Mouse (Mus musculus): ENCODE measurements at regions not wholly inside any gene's neighbourhood (a gene's known extent, or its start where the extent isn't known, plus 50 kb on each side); places are given as distances from the start of the nearest gene placed in this dataset.

DNA sequence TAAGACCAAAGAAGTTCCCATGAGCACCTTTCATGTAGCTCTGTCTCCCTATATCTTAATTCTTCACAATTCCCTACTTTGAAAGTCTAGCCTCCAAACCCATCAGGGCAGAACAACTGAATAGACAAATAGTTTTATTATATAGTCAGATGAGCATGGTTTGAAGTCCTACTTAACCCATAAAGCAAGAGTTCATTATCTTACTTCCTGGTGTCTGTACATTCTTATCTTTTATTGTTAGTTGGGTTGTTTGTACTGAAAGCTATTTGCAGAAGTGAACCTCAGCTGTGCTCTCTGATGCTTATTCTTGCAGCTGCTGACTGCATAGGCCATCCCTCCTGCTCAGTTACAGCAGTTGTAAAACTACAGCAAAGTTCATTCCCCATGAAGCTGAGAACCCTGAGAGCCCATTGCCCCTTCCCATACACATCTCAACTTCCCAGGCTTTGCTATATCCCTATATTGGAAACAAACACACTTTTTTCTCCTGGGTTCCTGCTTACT is 276.7 kb upstream of the Clnk start:
- TF ChIP-seq CTCF (IDR thresholded peaks at IDR 0.05; ENCODE audit: extremely low read depth, insufficient read depth, low read length) (no peak), POLR2A (IDR thresholded peaks at IDR 0.05; ENCODE audit: extremely low read depth, insufficient read depth, low read length) (no peak)
- Histone ChIP-seq H3K27ac (ENCODE audit: insufficient read depth, low read length) (no peak overlapping the region), H3K4me3 (ENCODE audit: insufficient read depth, low read length) (no peak overlapping the region), H3K4me1 (ENCODE audit: control insufficient read depth, insufficient read depth, low read length) (no peaks in the 10 kb centered on the region)

DNA sequence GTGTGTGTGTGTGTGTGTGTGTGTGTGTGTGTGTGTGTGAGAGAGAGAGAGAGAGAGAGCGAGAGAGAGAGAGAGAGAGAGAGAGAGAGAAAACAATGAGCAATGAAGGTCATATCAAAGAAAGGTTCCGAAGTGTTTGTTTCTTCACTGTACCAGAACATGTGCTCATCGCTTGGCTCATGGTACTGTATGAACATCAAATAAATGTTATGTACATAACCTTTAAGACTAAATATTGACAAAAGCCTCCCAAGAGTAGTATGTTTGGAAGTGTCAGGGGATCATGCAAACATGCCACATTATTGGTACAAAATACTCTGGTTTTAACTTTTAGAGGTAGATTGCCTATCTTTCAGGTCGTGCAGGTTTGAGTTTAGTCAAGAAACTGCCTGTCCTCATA is 275.3 kb upstream of the Clnk start:
- no peaks in the 10 kb centered on the region for H3K4me1 ChIP-seq (ENCODE audit: control insufficient read depth, insufficient read depth, low read length)
- no peak overlapping the region for H3K4me3 ChIP-seq (ENCODE audit: insufficient read depth, low read length)
- TF ChIP-seq CTCF (IDR thresholded peaks at IDR 0.05; ENCODE audit: extremely low read depth, insufficient read depth, low read length), result no peak
- no peak for TF ChIP-seq POLR2A (IDR thresholded peaks at IDR 0.05; ENCODE audit: extremely low read depth, insufficient read depth, low read length)
- no peak overlapping the region for H3K27ac ChIP-seq (ENCODE audit: insufficient read depth, low read length)

DNA sequence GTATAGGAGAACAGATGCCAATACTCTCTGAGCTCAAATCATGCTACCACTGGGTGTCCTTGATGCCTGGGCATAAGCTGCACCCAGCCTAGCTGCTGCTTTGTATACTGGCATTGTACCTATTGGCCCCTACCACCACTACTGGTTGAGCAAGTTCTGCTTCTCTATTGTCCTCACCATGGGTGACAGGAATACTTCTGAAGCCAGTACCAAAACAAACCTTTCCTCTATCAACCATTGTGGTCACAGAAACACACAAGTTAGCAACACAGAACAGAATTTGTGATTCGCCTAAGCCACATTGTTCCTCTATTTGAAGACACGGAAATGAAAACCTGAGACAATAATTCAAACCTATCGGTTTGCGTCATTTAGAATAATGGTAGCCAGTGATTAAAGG is 274.3 kb upstream of the Clnk start:
- H3K27ac ChIP-seq (ENCODE audit: insufficient read depth, low read length), result no peak overlapping the region
- no peaks in the 10 kb centered on the region for H3K4me1 ChIP-seq (ENCODE audit: control insufficient read depth, insufficient read depth, low read length)
- H3K4me3 ChIP-seq (ENCODE audit: insufficient read depth, low read length), result no peak overlapping the region
- no peak for TF ChIP-seq POLR2A (IDR thresholded peaks at IDR 0.05; ENCODE audit: extremely low read depth, insufficient read depth, low read length)

DNA sequence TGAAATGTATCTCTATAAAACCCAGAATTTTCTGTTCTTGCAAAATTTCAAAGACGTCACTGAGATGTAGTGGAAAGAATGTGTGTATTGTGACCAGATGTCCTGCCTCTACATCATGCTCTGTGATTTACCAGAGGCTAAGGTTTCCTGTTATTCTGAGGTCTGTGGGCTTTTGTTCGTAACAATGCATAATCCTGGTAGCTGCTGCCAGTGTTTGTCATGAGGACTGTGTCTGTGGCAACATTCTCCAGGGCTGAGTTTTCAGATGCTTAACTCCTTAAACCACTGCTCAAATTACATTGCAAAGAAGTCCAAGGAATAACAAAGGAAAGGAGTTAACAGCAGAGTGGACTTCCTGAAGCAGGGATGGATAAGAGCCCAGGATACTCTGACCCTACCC is 269.0 kb upstream of the Clnk start:
- Histone ChIP-seq H3K27ac (ENCODE audit: insufficient read depth, low read length) (peak overlapping the region; percentile 28; the same call in 1 of the 2 replicates), H3K4me3 (ENCODE audit: insufficient read depth, low read length) (no peak overlapping the region), H3K4me1 (ENCODE audit: control insufficient read depth, insufficient read depth, low read length) (peaks cover 2% of the 10 kb centered on the region; the same call in 1 of the 2 replicates)
- TF ChIP-seq CTCF (IDR thresholded peaks at IDR 0.05; ENCODE audit: extremely low read depth, insufficient read depth, low read length) (no peak), POLR2A (IDR thresholded peaks at IDR 0.05; ENCODE audit: extremely low read depth, insufficient read depth, low read length) (no peak)

DNA sequence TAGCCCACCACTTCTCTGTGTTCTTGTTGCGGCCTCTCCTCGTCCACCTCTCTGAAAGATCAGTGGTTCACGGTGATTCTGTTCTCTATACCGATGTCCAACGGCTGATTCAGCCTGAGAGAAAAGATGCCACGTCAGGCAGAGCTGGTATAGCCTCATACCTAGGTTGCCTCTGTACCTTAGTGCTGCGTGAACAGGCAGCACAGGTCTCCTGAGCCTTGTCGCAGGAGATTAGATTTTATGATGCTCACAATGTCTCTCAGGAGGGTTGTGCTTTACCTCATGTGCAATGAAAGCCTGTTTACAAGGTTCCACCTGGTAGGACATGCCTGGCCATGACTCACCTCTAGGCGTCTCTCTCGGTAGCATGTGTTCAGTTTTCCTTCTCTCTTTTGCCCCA is 267.6 kb upstream of the Clnk start:
- H3K27ac ChIP-seq (ENCODE audit: insufficient read depth, low read length), result no peak overlapping the region
- H3K4me1 ChIP-seq (ENCODE audit: control insufficient read depth, insufficient read depth, low read length), result peaks cover 2% of the 10 kb centered on the region; the same call in 1 of the 2 replicates
- no peak overlapping the region for H3K4me3 ChIP-seq (ENCODE audit: insufficient read depth, low read length)
- TF ChIP-seq POLR2A (IDR thresholded peaks at IDR 0.05; ENCODE audit: extremely low read depth, insufficient read depth, low read length), result no peak
- no peak for TF ChIP-seq CTCF (IDR thresholded peaks at IDR 0.05; ENCODE audit: extremely low read depth, insufficient read depth, low read length)

DNA sequence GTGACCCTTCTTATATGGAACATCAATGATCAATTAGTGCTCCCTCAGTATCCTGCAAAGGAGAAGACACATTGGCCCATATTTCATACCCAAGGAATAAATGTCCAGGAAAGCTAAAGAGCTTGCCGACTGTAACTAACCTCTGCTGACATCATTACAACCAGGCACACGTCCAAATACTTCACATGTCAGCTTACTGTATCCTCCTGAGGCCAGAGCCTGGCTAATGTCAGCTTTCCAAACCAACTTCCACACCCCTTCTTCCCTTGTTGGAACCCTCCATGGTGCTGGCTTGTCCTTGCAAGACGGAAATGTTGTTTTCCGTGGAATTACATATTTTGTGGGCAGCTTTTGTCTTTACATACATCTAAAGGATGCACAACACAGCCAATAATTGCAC is 267.0 kb upstream of the Clnk start:
- TF ChIP-seq CTCF (IDR thresholded peaks at IDR 0.05; ENCODE audit: extremely low read depth, insufficient read depth, low read length) (no peak), POLR2A (IDR thresholded peaks at IDR 0.05; ENCODE audit: extremely low read depth, insufficient read depth, low read length) (no peak)
- Histone ChIP-seq H3K27ac (ENCODE audit: insufficient read depth, low read length) (no peak overlapping the region), H3K4me1 (ENCODE audit: control insufficient read depth, insufficient read depth, low read length) (peaks cover 2% of the 10 kb centered on the region; the same call in 1 of the 2 replicates), H3K4me3 (ENCODE audit: insufficient read depth, low read length) (no peak overlapping the region)

DNA sequence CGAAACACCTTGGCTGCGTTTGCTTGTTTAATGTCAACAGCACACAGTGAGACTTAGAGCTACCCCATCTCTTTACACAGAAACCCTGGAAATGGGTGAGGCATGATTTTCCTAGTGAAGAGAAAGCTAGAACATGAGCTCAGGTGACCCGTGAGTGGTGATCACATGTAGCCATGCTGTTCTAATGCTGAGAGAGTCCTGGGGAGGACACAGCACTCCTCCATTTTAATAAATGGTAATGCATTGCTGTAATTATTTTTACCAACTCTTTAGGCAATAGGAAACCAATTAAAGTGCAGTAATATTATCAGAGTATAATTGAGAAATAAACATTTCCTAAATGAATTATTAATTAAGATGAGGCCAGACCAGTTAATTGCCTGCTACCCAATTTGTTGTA is 261.8 kb upstream of the Clnk start:
- TF ChIP-seq POLR2A (IDR thresholded peaks at IDR 0.05; ENCODE audit: extremely low read depth, insufficient read depth, low read length) (no peak), CTCF (IDR thresholded peaks at IDR 0.05; ENCODE audit: extremely low read depth, insufficient read depth, low read length) (no peak)
- no peak overlapping the region for H3K27ac ChIP-seq (ENCODE audit: insufficient read depth, low read length)
- no peak overlapping the region for H3K4me3 ChIP-seq (ENCODE audit: insufficient read depth, low read length)
- H3K4me1 ChIP-seq (ENCODE audit: control insufficient read depth, insufficient read depth, low read length), result peaks cover 2% of the 10 kb centered on the region; the same call in 1 of the 2 replicates

DNA sequence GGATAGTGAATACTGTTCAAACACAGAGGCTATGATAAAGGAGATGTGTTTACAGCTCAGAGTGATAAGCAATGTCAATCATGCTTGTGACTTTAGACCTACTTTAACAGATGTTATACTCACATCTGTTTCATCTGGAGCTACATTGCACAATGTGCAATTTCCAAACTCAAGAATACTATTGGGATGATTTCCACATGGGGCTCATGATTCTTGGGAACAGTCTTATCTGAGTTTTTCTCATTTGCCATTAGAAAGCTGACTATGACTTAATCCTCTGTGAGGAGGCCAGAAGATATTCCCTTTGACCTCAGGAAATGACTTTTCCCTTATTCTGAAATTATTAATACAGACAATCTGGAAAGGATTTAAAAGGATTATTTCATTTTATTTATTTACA is 252.3 kb upstream of the Clnk start:
- H3K4me1 ChIP-seq (ENCODE audit: control insufficient read depth, insufficient read depth, low read length), result no peaks in the 10 kb centered on the region
- H3K4me3 ChIP-seq (ENCODE audit: insufficient read depth, low read length), result no peak overlapping the region
- H3K27ac ChIP-seq (ENCODE audit: insufficient read depth, low read length), result no peak overlapping the region
- no peak for TF ChIP-seq POLR2A (IDR thresholded peaks at IDR 0.05; ENCODE audit: extremely low read depth, insufficient read depth, low read length)
- no peak for TF ChIP-seq CTCF (IDR thresholded peaks at IDR 0.05; ENCODE audit: extremely low read depth, insufficient read depth, low read length)

DNA sequence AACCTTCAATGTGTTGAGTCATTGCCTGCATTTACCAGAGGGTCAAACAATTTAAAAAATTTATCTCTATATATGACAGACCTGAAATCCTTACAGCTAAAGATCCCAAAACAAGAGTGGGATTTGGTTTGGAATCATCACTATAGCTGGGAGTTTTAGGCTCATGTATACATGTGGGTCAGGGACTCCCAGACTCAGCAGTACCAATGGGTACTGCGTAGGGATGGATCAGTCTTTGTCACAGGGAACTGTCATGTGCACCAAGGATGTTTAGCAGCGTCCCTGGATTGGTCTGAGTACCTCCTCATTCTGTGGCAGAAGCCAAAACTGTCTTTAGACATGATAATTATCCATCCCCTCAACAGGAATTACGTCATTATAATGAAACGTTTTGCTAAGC is 250.2 kb upstream of the Clnk start:
- TF ChIP-seq POLR2A (IDR thresholded peaks at IDR 0.05; ENCODE audit: extremely low read depth, insufficient read depth, low read length), result no peak
- TF ChIP-seq CTCF (IDR thresholded peaks at IDR 0.05; ENCODE audit: extremely low read depth, insufficient read depth, low read length), result no peak
- H3K27ac ChIP-seq (ENCODE audit: insufficient read depth, low read length), result no peak overlapping the region
- no peak overlapping the region for H3K4me3 ChIP-seq (ENCODE audit: insufficient read depth, low read length)
- no peaks in the 10 kb centered on the region for H3K4me1 ChIP-seq (ENCODE audit: control insufficient read depth, insufficient read depth, low read length)

DNA sequence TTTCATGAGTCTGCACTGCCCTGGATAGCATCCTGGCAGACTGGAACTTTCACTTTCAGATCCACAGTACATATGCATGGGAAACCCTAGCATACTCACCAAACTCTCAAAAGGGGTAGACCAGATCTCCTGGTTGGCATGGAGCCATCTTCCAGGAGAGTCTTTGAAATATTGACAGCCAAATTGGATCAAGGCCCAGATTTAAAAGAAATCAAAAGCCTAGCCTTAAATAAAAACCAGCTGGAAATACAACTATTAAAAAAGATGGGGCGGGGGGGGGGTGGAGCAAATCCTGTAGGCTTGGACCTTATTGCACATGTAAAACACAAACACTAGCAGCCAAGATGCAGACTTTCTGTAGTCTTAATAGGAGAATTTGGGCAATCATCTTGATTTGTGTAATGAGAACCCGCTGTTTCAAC is 249.7 kb upstream of the Clnk start:
- Histone ChIP-seq H3K4me3 (ENCODE audit: insufficient read depth, low read length) (no peak overlapping the region), H3K4me1 (ENCODE audit: control insufficient read depth, insufficient read depth, low read length) (no peaks in the 10 kb centered on the region), H3K27ac (ENCODE audit: insufficient read depth, low read length) (no peak overlapping the region)
- no peak for TF ChIP-seq POLR2A (IDR thresholded peaks at IDR 0.05; ENCODE audit: extremely low read depth, insufficient read depth, low read length)
- no peak for TF ChIP-seq CTCF (IDR thresholded peaks at IDR 0.05; ENCODE audit: extremely low read depth, insufficient read depth, low read length)

All from cortical plate, adult 2 months (tissue).